8 mouse cellular contexts compared by ENCODE assay signal in the genomic region with DNA sequence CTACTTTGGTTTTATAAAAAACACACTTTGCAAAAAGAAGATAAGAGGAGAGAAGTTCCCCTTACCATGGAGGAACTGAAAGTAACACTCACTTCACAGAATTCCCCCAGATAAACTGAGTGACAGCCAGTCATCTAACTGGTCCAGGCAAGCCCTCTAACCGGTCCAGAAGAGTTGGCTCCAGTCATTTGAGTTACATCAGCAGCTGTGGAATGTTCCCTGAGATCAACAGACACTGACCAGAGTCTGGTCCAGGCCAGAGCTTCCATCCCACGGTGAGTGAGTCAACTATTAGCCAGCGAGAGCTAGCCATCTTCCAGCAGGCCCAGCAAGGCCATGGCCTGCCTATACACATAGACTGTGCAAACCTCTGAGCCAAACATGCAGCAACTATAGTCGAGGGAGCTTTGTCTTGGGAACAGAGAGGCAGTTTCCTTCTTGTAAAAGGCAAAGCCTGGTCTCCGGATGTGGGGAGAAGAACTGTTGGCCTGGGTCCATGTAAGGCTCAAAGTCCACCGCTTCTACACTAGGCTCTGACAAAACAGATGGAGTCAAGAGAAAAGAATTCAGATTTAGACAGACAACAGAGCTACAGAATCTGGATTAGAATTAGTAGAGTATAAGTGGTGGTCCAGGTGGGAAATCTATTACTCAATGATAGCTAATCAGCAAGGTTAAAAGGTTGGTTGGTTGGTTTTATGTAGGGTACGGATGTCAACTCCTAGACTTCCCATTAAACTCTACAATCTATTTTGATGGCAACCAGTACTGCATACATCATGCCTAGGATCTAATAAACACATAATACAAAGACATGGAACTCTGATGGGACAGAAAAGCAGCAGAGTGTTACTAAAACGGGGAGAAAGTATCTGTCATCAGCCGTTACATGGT. TPM values are rescaled to one million over a fixed set of nuclear protein-coding genes. Genes with fewer than 3 reads are reported as not detected.
DNase-seq lines count a peak whose midpoint lies in the region; ATAC-seq and TF ChIP-seq lines count a peak whose summit lies in the region.

No protein-coding gene starts in this region.

- DNase-seq in left cerebral cortex, adult 2 months (ENCODE audit: extremely low spot score in 1 of 2, low spot score in 2 of 2), result no peak
- DNase-seq in left cerebral cortex, adult 9 months (ENCODE audit: low spot score in 2 of 2), result no peak
- peak; percentile 63 to 66 for DNase-seq in heart, postnatal 14 days
- DNase-seq in right cerebral cortex, postnatal 25 days, result no peak
- DNase-seq in layer of hippocampus, adult 18-20 months (ENCODE audit: low spot score in 2 of 2), result no peak

- intact Hi-C loops in left cerebral cortex, adult 2 months (cut with DNase I), result no loop called here
- intact Hi-C loops in heart, postnatal 14 days (cut with DNase I), result loop anchor here (2.0 kb wide), 1 partner anchor 24 kb away; the partner anchor contains the start of gene App

- no peaks in the 10 kb centered on the region; the same call in 1 of the 2 replicates for H3K4me1 ChIP-seq in liver, embryonic 16.5 days (ENCODE audit: control insufficient read depth, low read depth, low read length)
- peaks cover 32% of the 10 kb centered on the region for H3K4me1 ChIP-seq in midbrain, embryonic 15.5 days

- TF ChIP-seq CTCF in left cerebral cortex, adult 2 months (IDR thresholded peaks at IDR 0.05), result no peak

- no peaks in the 10 kb centered on the region for H3K36me3 ChIP-seq in liver, embryonic 16.5 days (ENCODE audit: control insufficient read depth, insufficient read depth)
- no peaks in the 10 kb centered on the region for H3K36me3 ChIP-seq in midbrain, embryonic 15.5 days (replicated peaks)

- no peak overlapping the region for H3K4me3 ChIP-seq in left cerebral cortex, adult 2 months
- H3K4me3 ChIP-seq in liver, embryonic 16.5 days (ENCODE audit: low read depth, low read length), result no peak overlapping the region
- H3K4me3 ChIP-seq in midbrain, embryonic 15.5 days, result no peak overlapping the region

- H3K4me2 ChIP-seq in liver, embryonic 16.5 days (ENCODE audit: low read depth, low read length), result no peak overlapping the region
- no peak overlapping the region for H3K4me2 ChIP-seq in midbrain, embryonic 15.5 days

- no peaks in the 10 kb centered on the region for H3K27me3 ChIP-seq in liver, embryonic 16.5 days (ENCODE audit: control insufficient read depth, insufficient read depth, low read depth, low read length)
- no peaks in the 10 kb centered on the region for H3K27me3 ChIP-seq in midbrain, embryonic 15.5 days (replicated peaks)

- no peak overlapping the region for H3K9ac ChIP-seq in liver, embryonic 16.5 days (ENCODE audit: low read depth, low read length)
- H3K9ac ChIP-seq in midbrain, embryonic 15.5 days, result no peak overlapping the region

- ATAC-seq in common myeloid progenitor, adult 5-6 weeks (replicated peaks; ENCODE audit: low read depth, poor library complexity, severe bottlenecking), result peak; percentile 75
- peak; percentile 59 for ATAC-seq in liver, embryonic 16.5 days (ENCODE audit: low read depth)
- no peak for ATAC-seq in midbrain, embryonic 15.5 days (replicated peaks)

- H3K9me3 ChIP-seq in liver, embryonic 16.5 days (replicated peaks; ENCODE audit: control insufficient read depth, low read length), result no peaks in the 10 kb centered on the region
- H3K9me3 ChIP-seq in midbrain, embryonic 15.5 days, result no peaks in the 10 kb centered on the region

- WGBS in liver, embryonic 16.5 days (ENCODE audit: insufficient replicate concordance), result 48% methylated on average over 9 of the region's 9 CpGs
- WGBS in midbrain, embryonic 15.5 days, result 68% methylated on average over 9 of the region's 9 CpGs

- H3K27ac ChIP-seq in left cerebral cortex, adult 2 months, result peak overlapping the region; percentile 57
- 0 out of 2 replicates have a peak overlapping the region, but pooled peaks have one; percentile 34 for H3K27ac ChIP-seq in liver, embryonic 16.5 days (ENCODE audit: low read length)
- H3K27ac ChIP-seq in midbrain, embryonic 15.5 days, result no peak overlapping the region

RNA-seq across cellular contexts. Expression of gene App, which starts 24.7 kb away (rescaled TPM):
- 1,000 to 10,000 TPM; 1,405 to 1,415 TPM for total RNA-seq in left cerebral cortex, adult 2 months (2021)
- total RNA-seq in common myeloid progenitor, adult 5-6 weeks (2017), result 15.4 and 16.1 TPM in 2 replicates
- total RNA-seq in heart, postnatal 14 days (2021), result 100 to 1,000 TPM; 184 to 199 TPM
- polyA plus RNA-seq in liver, embryonic 16.5 days (2015; fragmentation: Nextera tagmentation; extraction: Ambion mirVana), result 19.2 and 19.9 TPM in 2 replicates
- polyA plus RNA-seq in midbrain, embryonic 15.5 days (2015; fragmentation: Nextera tagmentation; extraction: Ambion mirVana), result 413 and 416 TPM in 2 replicates
- total RNA-seq in layer of hippocampus, adult 18-20 months (2021), result 1,000 to 10,000 TPM; 1,310 to 1,337 TPM

Comparison
In these comparisons a context has a peak if more than half of its experiments do, and no peak if none do; other contexts are left out.
1. DNase-seq: peak in heart, postnatal 14 days (2 of 2); none in left cerebral cortex, adult 2 months (0 of 2), left cerebral cortex, adult 9 months (0 of 2), right cerebral cortex, postnatal 25 days (single experiment) and layer of hippocampus, adult 18-20 months (0 of 2).
2. RNA of gene App, which starts 24.7 kb away (total RNA-seq): 1,405 to 1,415 TPM in left cerebral cortex, adult 2 months, 1,310 to 1,337 TPM in layer of hippocampus, adult 18-20 months and 184 to 199 TPM in heart, postnatal 14 days; 15.4 to 16.1 TPM in common myeloid progenitor, adult 5-6 weeks; every median in the first group is over 10 times any median in the second.